Mouse (Mus musculus): ENCODE measurements around the gene Taok2.

Gene Taok2

DNA sequence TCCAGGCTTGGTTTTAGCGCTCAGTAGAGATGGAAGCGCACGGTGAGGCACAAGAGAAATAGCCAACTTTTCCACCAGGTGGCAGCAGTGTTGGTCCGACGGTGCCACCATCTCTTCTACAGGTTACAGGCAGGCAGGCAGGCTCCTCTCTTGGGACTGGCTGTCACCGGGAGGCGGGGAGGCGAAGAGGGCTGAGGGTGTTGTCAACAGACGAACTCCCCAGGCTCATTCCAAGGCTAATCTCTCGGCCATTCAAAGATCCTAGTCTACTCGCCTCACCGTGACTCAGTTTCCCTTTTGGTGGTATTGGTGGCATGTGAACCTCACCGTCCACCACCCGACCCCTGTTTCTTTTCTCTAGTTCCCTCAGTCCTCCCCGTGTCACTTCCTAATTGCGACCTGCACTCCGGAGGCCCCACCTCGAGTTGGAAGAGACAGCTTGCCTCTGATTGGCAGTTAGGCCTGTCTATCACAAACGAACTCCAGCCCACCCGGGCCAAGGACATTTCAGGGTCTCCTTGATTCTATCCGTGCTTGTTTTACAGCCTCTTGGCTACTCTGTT is 52.4 kb downstream of the Taok2 start:
- DNase-seq (ENCODE audit: inconsistent age in 2 of 2, low spot score in 1 of 2), result peak; percentile 81 to 92

DNA sequence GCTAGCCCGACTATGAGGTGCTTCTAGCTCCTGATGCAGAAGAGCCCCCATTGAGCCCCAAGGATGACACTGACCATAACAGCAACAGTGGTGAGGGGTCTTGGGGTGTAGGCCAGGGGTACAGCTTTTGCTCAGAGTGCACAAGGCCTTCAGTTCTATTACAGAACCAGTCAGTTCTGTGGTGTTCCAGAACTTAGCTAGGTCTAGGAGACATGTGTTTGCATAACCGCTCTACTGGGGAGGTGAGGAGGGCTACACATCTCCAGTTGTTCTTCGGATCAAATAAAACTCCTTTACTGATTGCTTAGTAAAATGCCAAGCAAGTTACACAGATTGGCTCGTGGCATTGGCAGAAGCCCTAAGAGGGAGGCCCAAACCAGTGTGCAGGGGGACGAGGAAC is 53.0 kb downstream of the Taok2 start, which contains the start of gene 4930451I11Rik:
Gene 4930451I11Rik (minus strand): TSS at position 101 of the 400 bp plus-strand sequence.
- DNase-seq (ENCODE audit: inconsistent age in 2 of 2, low spot score in 1 of 2), result no peak

DNA sequence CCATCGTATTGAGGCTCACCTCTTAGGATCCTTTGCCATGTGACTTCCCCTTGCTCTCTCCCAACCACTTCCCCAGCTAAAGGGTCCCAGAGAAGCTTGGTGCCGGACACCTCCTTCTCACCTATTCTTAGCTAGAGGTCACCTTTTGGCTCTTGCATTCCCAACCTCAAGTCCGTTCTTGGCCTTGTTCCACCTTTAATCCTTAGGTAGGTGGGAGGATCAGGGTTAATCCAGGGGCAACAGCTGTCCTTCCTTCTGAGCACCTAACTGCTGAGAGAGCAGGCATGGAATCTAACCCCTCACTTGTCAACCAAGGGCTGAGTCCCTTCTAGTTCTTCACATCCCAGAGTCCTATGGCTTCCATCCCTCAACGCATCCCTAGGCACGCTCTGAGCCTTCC is 58.6 kb downstream of the Taok2 start:
- no peak for DNase-seq (ENCODE audit: inconsistent age in 2 of 2, low spot score in 1 of 2)

DNA sequence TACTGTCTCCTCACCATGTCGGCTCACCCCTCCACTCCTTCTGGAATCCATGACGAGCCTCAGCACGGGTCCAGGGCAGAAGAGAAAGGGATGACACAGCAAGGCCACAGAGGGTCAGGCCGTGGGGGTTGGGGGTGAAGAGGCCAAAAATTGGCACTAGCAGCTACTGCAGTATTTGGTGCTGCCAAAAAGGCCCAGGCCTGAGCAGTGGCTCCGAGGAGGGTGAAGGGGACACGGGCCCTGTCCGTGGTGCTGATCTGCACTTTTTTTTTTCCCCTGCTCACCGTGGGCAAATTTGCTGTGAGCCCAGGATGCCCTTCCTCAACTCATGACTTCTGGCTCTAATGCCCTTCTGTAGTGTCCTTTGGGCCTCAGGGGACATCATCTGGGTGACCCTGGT is 59.1 kb downstream of the Taok2 start:
- peak in 1 of 2 experiments; percentile 66 for DNase-seq (ENCODE audit: inconsistent age in 2 of 2, low spot score in 1 of 2)

DNA sequence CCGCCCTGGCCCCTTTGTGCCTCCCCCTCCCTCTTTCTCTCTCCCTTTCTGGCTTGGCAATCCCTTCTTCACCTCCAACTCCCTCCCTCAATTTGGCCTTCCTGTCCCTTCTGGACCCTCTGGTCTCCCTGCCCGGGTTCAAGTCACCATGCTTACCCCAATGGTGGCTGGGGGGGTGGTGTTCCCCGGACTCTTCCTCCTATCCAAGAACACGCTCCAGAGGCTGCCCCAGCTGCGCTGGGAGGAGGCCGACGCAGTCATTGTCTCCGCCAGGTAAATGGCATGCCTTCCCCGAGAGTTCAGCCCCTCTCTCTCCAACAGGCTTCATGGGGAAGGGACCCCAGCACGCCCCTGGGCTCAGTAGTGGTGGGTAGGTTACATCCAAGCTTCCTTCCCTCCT is 60.6 kb downstream of the Taok2 start:
- DNase-seq (ENCODE audit: inconsistent age in 2 of 2, low spot score in 1 of 2), result peak in 1 of 2 experiments; percentile 25

DNA sequence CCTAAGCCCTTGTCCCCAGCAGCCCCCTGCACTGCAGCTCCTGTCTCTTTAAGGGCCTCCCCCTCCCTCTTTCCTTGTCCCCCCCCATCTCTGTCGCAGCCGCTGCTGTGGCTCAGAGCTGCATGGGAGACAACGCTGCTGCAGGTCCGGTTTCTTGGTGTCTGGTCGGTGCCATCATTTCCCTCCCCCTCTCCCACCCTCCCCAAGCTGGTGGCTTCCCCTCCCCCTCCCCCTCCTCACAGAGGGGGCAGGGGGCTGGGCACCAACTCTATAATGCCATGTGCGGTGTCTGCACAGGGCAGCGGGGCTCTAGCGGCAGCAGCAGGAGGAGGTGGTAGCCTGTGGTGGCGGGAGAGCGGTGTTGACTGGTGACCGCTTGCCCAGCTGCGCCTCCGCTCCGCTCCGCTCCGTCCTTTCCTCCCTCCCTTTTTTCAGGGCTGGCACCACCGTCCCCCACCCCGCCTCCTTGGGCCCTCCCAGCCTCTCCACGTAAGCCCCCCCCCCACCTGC is 61.2 kb downstream of the Taok2 start:
- peak; percentile 36 to 67 for DNase-seq (ENCODE audit: inconsistent age in 2 of 2, low spot score in 1 of 2)

DNA sequence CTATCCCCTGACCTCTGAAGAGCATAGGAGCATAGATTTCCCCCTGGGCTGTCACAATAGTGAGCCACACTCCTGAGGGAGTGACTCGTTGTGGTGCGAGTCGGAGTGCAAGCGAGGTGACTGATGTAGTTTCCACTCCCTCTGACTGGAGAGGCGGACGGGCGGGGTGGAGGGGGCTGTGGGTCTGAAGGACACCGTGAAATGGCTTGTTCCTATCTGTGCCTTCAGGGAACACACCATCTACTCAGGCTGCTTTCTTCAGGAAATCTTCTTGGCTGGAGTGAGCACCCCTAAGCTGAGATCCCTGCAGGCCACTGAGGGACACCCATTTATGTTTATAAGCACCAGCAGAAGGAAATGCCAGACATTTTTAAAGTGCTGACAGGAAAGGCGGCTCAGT is 61.8 kb downstream of the Taok2 start:
- peak; percentile 65 to 73 for DNase-seq (ENCODE audit: inconsistent age in 2 of 2, low spot score in 1 of 2)

DNA sequence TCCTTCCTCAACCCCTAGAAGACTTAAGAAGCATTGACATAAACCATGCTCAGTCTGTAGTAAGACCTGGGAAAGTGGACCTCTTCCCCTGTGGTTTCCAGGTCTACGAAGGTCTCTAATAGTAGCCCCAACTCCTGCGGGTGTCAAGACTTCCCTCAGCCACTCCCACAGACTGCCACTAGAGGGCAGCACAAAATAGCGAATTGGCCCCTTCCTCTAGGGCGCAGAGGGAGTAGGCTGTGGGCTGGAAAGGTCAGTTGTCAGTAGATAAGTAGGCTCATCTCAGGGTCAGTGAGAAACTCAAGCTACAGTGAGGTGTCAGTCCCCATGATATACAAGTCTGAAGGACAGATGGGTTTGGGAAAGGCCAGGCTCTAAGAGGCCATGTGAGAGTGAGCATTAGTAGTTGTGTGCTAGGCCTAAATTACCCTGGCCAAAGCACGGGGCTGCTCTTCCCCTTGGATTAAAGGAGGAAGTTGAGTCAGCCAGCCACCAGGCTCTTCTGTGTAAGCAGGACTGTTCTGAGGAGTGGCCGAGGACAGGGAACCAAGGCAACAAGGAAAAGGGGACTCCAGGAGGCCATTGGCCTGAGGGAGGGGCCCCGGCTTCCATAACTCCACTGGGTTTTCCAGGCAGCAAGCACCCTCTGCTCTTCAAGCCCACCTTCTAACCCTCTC is 62.5 kb downstream of the Taok2 start:
- peak; percentile 87 to 96 for DNase-seq (ENCODE audit: inconsistent age in 2 of 2, low spot score in 1 of 2)

DNA sequence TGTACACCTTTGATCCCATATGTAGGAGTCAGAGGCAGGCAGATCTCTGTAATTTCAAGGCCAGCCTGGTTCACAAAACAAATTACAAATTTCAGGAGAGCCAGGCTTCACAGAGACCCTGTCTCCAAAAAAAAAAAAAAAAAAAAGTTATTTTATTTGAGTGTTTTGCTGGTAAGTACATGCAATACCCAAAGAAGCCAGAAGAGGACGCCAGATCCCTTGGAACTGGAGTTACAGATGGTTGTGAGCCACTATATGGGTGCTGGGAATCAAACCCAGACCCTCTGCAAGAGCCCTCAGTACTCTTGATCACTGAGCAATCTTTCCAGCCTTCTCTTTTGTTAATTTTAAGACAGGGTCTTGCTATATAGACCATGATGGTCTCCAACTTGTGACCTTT is 65.7 kb downstream of the Taok2 start:
- DNase-seq (ENCODE audit: inconsistent age in 2 of 2, low spot score in 1 of 2), result no peak

DNA sequence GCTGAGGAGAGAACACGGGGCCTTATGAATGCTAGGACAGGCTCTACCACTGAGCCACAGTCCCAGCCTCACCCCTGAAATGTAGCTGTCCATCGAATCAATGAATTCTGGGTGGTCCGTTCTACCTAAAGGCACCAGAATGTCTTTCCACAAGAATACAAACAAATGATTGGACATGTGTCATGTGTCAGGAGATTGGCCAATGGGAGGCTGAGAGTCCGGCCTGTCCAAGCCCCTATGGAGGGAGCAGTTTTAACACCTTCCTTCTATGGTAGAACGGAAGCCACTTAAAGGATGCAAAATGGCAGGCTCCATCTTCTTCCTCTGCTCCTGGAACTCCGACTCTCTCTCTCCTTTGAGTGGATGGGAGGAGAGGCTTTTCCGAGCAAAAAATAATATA is 66.9 kb downstream of the Taok2 start:
- DNase-seq (ENCODE audit: inconsistent age in 2 of 2, low spot score in 1 of 2), result no peak

DNA sequence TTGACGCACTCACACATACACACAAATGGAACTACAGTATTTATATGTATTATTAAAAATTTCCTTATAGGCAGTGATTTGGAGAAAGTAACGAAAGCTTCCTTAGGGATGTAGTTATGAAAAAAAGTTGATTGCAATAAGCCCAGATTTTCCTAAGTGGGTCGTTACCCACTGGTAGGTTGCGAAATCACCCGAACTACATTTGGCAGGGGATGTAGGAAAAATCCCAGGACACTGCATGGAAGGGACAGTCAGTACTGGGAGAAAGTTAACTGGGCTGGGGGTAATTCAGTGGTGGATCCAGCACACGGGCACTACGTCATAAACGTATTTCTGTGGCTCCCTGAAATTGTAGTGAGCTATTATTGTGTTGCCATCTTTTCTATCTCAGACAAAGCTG is 68.0 kb downstream of the Taok2 start:
- peak in 1 of 2 experiments; percentile 62 for DNase-seq (ENCODE audit: inconsistent age in 2 of 2, low spot score in 1 of 2)

DNA sequence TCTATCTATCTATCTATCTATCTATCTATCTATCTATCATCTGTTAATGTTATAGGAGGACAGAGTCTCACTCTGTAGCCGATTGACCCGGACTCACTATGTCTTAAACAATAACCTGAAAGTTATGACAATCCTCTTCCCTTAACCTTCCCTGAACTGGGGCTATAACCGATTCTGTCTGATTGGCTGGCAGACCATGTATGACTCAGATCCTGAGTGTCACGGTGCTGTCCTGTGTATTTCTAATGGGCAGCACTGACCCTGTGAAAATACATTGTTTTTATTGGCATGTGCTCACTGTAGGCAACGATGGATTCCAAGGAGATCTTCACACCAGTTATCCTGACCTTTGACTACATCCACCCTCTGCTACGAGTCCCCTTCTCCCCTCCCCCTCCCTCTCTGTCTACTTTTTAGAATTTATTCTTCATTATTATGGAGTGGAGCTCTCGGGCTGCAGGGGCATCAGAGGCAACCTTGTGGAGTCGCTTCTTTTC is 68.7 kb downstream of the Taok2 start:
- DNase-seq (ENCODE audit: inconsistent age in 2 of 2, low spot score in 1 of 2), result peak in 1 of 2 experiments; percentile 67

Measured in adrenal gland, adult (tissue).